Comparison of ENCODE assay signal across 25 mouse cellular contexts in the genomic region with DNA sequence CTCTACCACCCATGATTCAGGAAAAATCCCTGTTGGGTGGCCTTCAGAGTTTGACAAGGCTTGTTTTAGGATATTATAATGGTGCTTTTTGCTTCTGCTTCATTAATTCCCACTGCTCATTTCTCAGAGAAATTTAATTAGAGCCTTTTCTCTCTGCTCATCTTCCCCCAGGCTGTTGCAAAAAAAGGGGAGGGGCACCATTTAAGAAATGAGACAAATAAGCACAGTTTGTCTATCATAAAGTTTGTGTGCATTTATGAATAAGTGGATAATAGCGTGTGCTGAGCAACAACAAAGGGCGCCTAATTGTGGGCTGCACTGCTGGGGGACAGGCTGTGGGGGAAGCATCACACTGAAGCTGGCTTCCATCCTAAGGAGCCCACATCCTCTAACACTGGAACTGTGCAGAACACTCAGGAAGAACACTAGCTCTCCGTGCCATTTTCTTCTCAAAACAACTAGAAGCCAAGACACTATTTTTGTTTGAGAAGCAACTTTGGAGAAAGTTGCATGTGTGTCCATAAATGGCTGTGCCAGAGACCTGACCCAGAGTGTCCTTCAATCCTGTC.
"Had no signal": no experiment of that assay in that cellular context is flagged by ENCODE, and none has a peak within 500 bp of the region (broad histone marks: within the 10 kb centered on the region; RNA-seq: fewer than 3 reads in every experiment).

No protein-coding gene starts in this region.

- H3K9me3 ChIP-seq: limb, embryonic 10.5 days; limb, embryonic 13.5 days; liver, embryonic 15.5 days; lung, embryonic 15.5 days; midbrain, embryonic 10.5 days; neural tube, embryonic 12.5 days; neural tube, embryonic 15.5 days had no signal

- H3K27me3 ChIP-seq: limb, embryonic 13.5 days; liver, embryonic 12.5 days; liver, embryonic 15.5 days; lung, embryonic 15.5 days; megakaryocyte, embryonic 14.5 days; neural tube, embryonic 12.5 days; neural tube, embryonic 15.5 days had no signal

- H3K4me3 ChIP-seq: layer of hippocampus, adult 2 months; limb, embryonic 10.5 days; limb, embryonic 13.5 days; liver, embryonic 12.5 days; liver, embryonic 15.5 days; lung, embryonic 15.5 days; megakaryocyte, embryonic 14.5 days; midbrain, embryonic 10.5 days; neural tube, embryonic 12.5 days; neural tube, embryonic 15.5 days had no signal

- H3K4me2 ChIP-seq: limb, embryonic 13.5 days; liver, embryonic 12.5 days; liver, embryonic 15.5 days; lung, embryonic 15.5 days; neural tube, embryonic 12.5 days; neural tube, embryonic 15.5 days had no signal

- H3K9ac ChIP-seq: limb, embryonic 13.5 days; liver, embryonic 12.5 days; liver, embryonic 15.5 days; lung, embryonic 15.5 days; neural tube, embryonic 12.5 days; neural tube, embryonic 15.5 days had no signal

- ATAC-seq: liver, embryonic 12.5 days had no signal

- H3K27ac ChIP-seq: layer of hippocampus, adult 2 months; limb, embryonic 10.5 days; limb, embryonic 13.5 days; liver, embryonic 12.5 days; liver, embryonic 15.5 days; lung, embryonic 15.5 days; midbrain, embryonic 10.5 days; neural tube, embryonic 12.5 days; neural tube, embryonic 15.5 days; stomach, postnatal 0 days had no signal

- H3K4me1 ChIP-seq: limb, embryonic 10.5 days; limb, embryonic 13.5 days; liver, embryonic 12.5 days; liver, embryonic 15.5 days; lung, embryonic 15.5 days; megakaryocyte, embryonic 14.5 days; midbrain, embryonic 10.5 days; neural tube, embryonic 12.5 days; neural tube, embryonic 15.5 days had no signal

- DNase-seq: kidney, adult 9 months; kidney, postnatal 14 days; layer of hippocampus, adult 9-11 months; liver; lung, adult 18-20 months; lung, postnatal 10 days; lung, postnatal 36 days; midbrain, embryonic 14.5 days; right cerebral cortex, adult 18-20 months; right cerebral cortex, postnatal 14 days; right cerebral cortex, postnatal 4 days; thymus, adult 2 months; thymus, postnatal 14 days; thymus, postnatal 4 days had no signal

- H3K36me3 ChIP-seq: limb, embryonic 10.5 days; limb, embryonic 13.5 days; liver, embryonic 12.5 days; liver, embryonic 15.5 days; lung, embryonic 15.5 days; midbrain, embryonic 10.5 days; neural tube, embryonic 12.5 days; neural tube, embryonic 15.5 days had no signal
